Mouse (Mus musculus) myocyte (in vitro differentiated cells): ENCODE data around the gene Nek8.

Experiments
- MAX ChIP-seq: IDR thresholded peaks from one replicate; pipeline ENCODE4 v1.6.1; 2011; ENCODE audit warnings: low read depth, mild to moderate bottlenecking, control low read depth
- MYOG ChIP-seq, 3 experiments: IDR thresholded peaks; one replicate each; pipeline ENCODE4 v1.6.1; 2011; ENCODE audit warnings: control low read depth in 2 of 3, low read depth in 2 of 3, mild to moderate bottlenecking in 2 of 3; ENCODE audit not compliant: insufficient read length in 2 of 3, control insufficient read depth in 1 of 3, insufficient read depth in 1 of 3
- POLR2A ChIP-seq: IDR thresholded peaks from one replicate; pipeline ENCODE4 v1.6.1; 2011; ENCODE audit warnings: low read depth, mild to moderate bottlenecking, control low read depth, moderate library complexity; ENCODE audit not compliant: insufficient read length
- SRF ChIP-seq: IDR thresholded peaks from one replicate; pipeline ENCODE4 v1.6.1; 2011; ENCODE audit warnings: low read depth; ENCODE audit not compliant: control insufficient read depth, insufficient read length
- USF1 ChIP-seq: IDR thresholded peaks from one replicate; pipeline ENCODE4 v1.6.1; 2011; ENCODE audit warnings: low read depth, mild to moderate bottlenecking, control low read depth, moderate library complexity

DNA sequence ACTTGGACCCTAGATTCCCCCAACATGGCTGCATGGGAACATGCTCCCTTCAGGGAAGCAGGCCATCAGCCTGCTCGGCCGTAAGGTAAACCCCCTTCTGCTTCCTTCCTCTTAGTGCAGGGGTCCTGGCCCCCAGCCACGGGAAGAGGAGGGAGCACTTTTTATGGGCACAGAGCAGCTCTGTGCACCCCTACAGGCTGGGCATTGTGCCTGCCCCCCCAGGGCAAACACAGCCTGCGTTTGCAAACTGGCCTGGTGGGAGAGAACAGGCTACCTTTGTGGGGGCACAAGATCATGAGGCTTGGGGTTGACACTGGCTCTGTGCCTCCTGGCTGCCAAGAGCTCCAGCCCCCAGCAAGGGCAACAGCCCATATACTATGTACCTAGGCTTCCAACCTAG is 14.5 kb downstream of the Nek8 start:
- no peak for TF ChIP-seq POLR2A
- TF ChIP-seq USF1 = no peak
- no peak for TF ChIP-seq SRF
- no peak for TF ChIP-seq MYOG (IDR thresholded peaks at IDR 0.05; ENCODE audit: control insufficient read depth in 1 of 3, insufficient read depth in 1 of 3, insufficient read length in 2 of 3, low read depth in 2 of 3)
- no peak for TF ChIP-seq MAX
